Mouse (Mus musculus) layer of hippocampus, adult 11-12 months (tissue): ENCODE data around the gene Kat14.
A peak's percentile ranks its signal among the peaks of the same experiment; 100 is the strongest.

Experiments
- DNase-seq: peaks from one replicate; pipeline ENCODE4 v3.0.0; 2022; ENCODE audit warnings: low spot score

Kat14 gene

DNA sequence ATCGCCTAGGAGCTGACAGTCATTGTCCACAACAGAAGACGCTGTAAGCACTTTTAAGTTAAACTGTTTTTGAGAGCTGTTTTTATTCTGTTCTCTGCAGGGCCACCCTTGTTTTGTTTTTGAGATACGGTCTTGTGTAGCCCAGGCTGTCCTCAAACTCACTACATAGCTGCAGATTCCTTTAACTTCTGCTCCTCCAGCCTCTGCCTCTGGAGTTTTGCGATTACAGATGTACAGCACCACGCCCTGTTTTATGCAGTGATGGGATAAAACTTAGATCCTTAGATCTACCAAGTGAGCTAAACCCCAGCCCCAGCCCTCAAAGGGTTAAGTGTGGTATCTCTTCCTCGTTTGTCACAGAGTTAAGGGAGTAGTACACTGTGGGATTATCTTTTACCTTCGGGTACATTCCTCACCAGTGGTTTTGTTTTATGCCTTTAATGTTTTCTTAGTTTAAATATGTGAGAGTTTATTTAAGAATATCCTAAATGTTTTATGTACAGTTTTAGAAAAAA lies 13.9 kb downstream of the Kat14 start:
- no peak for DNase-seq

GRCm38 (mm10) chr2:144386296-144386695 lies 17.5 kb downstream of the Kat14 start:
- no peak for DNase-seq

DNA sequence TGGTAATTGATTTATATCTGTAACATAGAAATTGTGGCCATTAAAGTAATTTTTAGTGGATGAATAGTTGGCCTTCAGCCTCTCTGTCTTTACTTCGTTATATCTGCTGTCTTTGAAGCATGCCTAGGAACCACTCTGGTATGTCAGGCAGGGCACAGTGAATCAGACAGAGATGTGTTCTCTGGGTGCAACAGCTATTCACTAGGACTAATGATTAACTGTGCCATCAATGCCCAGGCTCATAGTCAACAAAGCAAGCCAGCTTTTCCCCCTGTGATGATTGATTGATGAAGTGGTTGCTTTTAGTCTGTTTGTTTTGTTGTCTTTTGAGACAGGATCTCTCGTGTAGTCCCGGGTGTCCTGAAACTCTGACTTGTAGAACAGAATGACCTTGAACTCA lies 19.6 kb downstream of the Kat14 start:
- no peak for DNase-seq

- DNase-seq, result no peak
Measured at GRCm38 (mm10) chr2:144399531-144399930, 30.7 kb downstream of the Kat14 start.

GRCm38 (mm10) chr2:144400659-144401058 lies 31.9 kb downstream of the Kat14 start:
- DNase-seq, result no peak

- no peak for DNase-seq
Measured at GRCm38 (mm10) chr2:144409037-144409436, 40.3 kb downstream of the Kat14 start.

DNA sequence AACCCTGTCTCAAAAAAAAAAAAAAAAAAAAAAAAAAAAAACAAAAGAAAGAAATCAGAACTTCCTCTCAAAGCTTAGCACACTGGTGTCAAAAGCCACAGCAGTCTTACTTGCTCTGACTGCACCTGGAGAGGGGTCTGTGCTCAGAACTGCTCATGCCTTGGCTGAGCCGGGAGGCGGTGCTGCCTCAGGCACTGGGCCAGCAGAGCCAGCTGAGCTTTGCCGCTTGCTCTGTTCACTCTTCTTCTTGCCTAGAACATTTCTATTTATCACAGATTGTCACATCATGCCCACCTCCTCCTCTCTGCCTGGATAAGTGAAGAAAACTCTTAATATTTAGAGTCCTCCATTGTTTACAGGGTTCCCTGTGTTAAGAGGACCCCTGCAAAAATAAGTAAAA lies 41.8 kb downstream of the Kat14 start:
- DNase-seq, result peak; percentile 58

GRCm38 (mm10) chr2:144414646-144415045 lies 45.9 kb downstream of the Kat14 start:
- peak; percentile 43 for DNase-seq

GRCm38 (mm10) chr2:144416859-144417258 lies 48.1 kb downstream of the Kat14 start:
- DNase-seq, result no peak

DNA sequence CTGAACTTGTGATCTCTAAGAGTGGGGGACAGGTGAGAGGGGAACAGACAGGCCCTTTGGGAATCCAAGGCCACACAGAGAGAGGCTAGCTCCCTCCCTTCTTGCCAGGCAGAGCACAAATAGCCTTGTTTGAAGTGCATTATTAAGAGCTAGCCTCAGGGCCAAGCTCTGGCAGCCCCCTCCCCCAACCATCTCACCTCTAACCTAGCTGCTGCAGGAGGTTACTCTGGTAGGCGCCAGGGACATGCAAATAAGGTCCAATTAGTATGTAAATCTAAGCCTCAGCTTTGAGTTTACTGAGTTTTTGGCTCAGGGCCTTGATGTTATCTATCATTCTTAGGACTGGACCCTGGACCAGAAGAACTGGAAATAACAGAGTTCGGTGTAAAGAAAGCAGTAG lies 49.3 kb downstream of the Kat14 start:
- no peak for DNase-seq

DNA sequence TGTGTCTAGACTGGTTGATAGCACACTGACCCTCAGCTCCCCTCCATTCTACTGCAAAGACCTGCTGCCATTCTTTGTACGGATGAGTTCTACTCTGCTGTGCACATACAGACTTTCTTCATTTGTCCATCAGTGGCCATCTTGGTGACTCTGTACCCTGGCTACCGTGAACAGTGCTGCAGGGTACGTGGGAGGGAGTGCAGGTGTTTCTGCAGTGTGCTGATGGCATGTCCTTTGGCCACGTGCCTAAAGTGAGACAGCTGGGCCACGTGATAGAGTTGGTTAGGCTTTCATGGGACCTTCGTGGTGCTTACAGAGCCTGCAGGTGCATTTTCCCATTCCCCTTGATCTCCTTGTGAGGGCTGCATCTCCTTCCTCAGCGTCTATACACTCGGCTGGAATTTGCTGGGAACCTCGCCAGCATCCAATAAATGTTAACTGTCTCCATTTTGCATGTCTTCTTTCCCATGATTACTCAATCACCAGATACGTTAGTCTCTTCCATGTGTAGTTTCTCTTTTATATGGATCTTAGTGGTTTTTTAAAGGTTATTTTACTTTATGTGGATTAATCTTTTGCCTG lies 53.4 kb downstream of the Kat14 start:
- no peak for DNase-seq

DNA sequence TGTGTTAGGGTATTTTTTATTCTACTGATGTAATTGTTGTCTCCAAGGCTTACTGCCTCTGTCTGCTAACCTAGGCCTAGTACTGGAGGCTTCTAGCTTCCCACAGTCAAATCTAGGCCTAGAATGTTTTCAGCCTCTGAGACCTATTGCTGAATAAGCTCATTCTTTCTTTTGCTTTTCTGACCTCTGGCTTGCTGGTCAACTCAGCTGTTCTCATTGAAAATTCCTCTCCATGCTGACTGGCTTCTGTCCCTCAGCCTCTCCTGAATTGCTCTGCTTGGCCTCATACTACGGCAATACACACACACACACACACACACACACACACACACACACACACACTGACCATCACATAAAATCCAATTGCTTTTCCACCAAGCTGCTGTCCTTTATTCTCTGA lies 57.0 kb downstream of the Kat14 start:
- DNase-seq, result no peak

- DNase-seq, result no peak
Measured at GRCm38 (mm10) chr2:144427852-144428251, 59.1 kb downstream of the Kat14 start.

- DNase-seq, result no peak
Measured at GRCm38 (mm10) chr2:144428659-144429058, 59.9 kb downstream of the Kat14 start.

GRCm38 (mm10) chr2:144429171-144429570 lies 60.4 kb downstream of the Kat14 start:
- no peak for DNase-seq

GRCm38 (mm10) chr2:144431286-144431825 lies 62.6 kb downstream of the Kat14 start:
- DNase-seq, result no peak

DNA sequence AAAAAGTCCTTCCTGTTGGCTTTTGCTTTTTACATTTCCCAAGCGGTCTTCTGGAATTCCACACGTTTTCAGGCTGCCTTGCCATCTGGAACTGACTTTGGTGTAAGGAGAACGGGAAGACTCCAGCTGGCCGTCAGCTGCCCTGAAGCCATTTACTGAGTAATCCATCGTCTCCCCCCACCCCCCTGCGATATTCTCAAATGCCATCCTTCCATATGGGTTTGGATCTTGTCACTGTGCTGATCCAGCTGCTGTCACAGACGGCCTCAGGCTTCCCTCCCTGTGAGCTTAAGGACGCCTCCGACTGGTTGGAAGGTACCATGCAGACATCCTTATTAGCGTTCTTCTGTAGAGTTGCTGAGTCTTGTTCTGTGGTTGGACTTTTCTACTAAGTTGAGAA lies 66.9 kb downstream of the Kat14 start:
- DNase-seq, result peak; percentile 66

GRCm38 (mm10) chr2:144438424-144438823 lies 69.6 kb downstream of the Kat14 start:
- DNase-seq, result no peak

- no peak for DNase-seq
Measured at GRCm38 (mm10) chr2:144439191-144439700, 70.5 kb downstream of the Kat14 start.

DNA sequence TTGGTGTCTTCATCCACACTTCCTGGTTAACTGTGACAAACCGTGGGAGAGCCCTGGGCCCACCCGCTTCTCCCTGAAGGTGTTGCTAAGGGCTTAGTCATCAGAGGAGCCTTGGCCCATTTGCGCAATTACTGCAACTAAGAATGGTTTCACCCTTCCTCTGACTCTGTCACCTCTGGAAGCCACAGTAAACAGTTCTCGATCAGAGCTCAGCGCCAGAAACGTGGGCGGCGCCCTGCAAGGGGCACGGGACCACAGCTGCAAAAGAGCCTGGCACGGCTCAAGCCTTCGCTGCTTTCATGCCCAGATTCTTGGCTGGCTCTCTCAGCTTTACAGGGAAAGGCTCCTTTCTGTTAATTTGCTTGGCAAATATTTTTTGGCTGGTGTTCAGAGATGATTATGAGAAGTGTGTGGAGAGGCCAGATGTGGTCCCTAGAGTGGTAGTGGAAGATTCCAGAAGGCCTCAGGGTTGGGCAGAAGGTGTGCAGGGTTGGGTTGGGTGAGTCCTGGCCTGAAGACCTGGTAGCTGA lies 72.7 kb downstream of the Kat14 start:
- DNase-seq, result peak; percentile 17

- no peak for DNase-seq
Measured at GRCm38 (mm10) chr2:144446360-144446999, 77.7 kb downstream of the Kat14 start.

GRCm38 (mm10) chr2:144450378-144450777 lies 81.6 kb downstream of the Kat14 start:
- no peak for DNase-seq

GRCm38 (mm10) chr2:144452364-144453008 lies 83.7 kb downstream of the Kat14 start:
- DNase-seq, result peak; percentile 90
